Mouse (Mus musculus) limb, embryonic 14.5 days (tissue): ENCODE measurements at regions not wholly inside any gene's neighbourhood (a gene's known extent, or its start where the extent isn't known, plus 50 kb on each side); places are given as distances from the start of the nearest gene placed in this dataset.

Source experiments
- ATAC-seq: fragments of 200-750 bp; cut with Nextera tagmentation; 2 replicates; pipeline ENCODE4 v1.8.0; 2017; ENCODE audit warnings: low read depth, moderate number of reproducible peaks, moderate TSS enrichment; ENCODE audit not compliant: low FRiP score
- DNase-seq: peaks from one replicate; pipeline ENCODE4 v3.0.0-alpha.2; 2015; ENCODE audit warnings: low spot score
- H3K27ac ChIP-seq: fragments of 300-500 bp; sonication (generic); replicated peaks from 2 replicates; pipeline ENCODE4 v1.5.1; 2014; ENCODE audit warnings: low read depth, mild to moderate bottlenecking, low read length, moderate library complexity, mixed read lengths
- H3K27me3 ChIP-seq: fragments of 300-500 bp; sonication (generic); 2 replicates; pipeline ENCODE4 v1.6.1; 2014; ENCODE audit warnings: low read length, mixed read lengths; ENCODE audit not compliant: control insufficient read depth, insufficient read depth
- H3K36me3 ChIP-seq: fragments of 300-500 bp; sonication (generic); 2 replicates; pipeline ENCODE4 v1.6.1; 2014; ENCODE audit warnings: mild to moderate bottlenecking, low read length, moderate library complexity, mixed read lengths; ENCODE audit not compliant: control insufficient read depth, insufficient read depth
- H3K4me1 ChIP-seq: fragments of 300-500 bp; sonication (generic); 2 replicates; pipeline ENCODE4 v1.6.1; 2014; ENCODE audit warnings: antibody characterized with exemption, low read length, mixed read lengths; ENCODE audit not compliant: control insufficient read depth, insufficient read depth
- H3K4me2 ChIP-seq: fragments of 300-500 bp; sonication (generic); replicated peaks from 2 replicates; pipeline ENCODE4 v1.6.1; 2014; ENCODE audit warnings: low read depth, mild to moderate bottlenecking, low read length, moderate library complexity; ENCODE audit not compliant: severe bottlenecking
- H3K4me3 ChIP-seq: fragments of 300-500 bp; sonication (generic); replicated peaks from 2 replicates; pipeline ENCODE4 v1.5.1; 2014; ENCODE audit warnings: low read length
- H3K9ac ChIP-seq: fragments of 300-500 bp; sonication (generic); 2 replicates; pipeline ENCODE4 v1.6.1; 2014; ENCODE audit warnings: mild to moderate bottlenecking, low read depth, low read length, moderate library complexity; ENCODE audit not compliant: severe bottlenecking
- H3K9me3 ChIP-seq: fragments of 300-500 bp; sonication (generic); 2 replicates; pipeline ENCODE4 v1.6.1; 2016; ENCODE audit warnings: low read length; ENCODE audit not compliant: control insufficient read depth
- POLR2A ChIP-seq: fragments of 200-500 bp; IDR thresholded peaks from 2 replicates; pipeline ENCODE4 v1.8.0; 2012; ENCODE audit warnings: inconsistent platforms, mild to moderate bottlenecking, moderate library complexity, borderline replicate concordance; ENCODE audit not compliant: insufficient read depth, insufficient read length; ENCODE audit errors: extremely low read depth
- WGBS: fragments of 180-500 bp; shearing (Covaris S2); extraction: QIAGEN DNeasy Blood & Tissue Kit; methylation state at CpG from one replicate; pipeline ENCODE4 v1.1.7; 2014; 5-methylcytosine and 5-hydroxymethylcytosine counted together

- no peaks in the 10 kb centered on the region for H3K4me1 ChIP-seq
These were observed 54.6 kb upstream of the Slc35c1 start for GRCm38 (mm10) chr2:92514961-92515360.

DNA sequence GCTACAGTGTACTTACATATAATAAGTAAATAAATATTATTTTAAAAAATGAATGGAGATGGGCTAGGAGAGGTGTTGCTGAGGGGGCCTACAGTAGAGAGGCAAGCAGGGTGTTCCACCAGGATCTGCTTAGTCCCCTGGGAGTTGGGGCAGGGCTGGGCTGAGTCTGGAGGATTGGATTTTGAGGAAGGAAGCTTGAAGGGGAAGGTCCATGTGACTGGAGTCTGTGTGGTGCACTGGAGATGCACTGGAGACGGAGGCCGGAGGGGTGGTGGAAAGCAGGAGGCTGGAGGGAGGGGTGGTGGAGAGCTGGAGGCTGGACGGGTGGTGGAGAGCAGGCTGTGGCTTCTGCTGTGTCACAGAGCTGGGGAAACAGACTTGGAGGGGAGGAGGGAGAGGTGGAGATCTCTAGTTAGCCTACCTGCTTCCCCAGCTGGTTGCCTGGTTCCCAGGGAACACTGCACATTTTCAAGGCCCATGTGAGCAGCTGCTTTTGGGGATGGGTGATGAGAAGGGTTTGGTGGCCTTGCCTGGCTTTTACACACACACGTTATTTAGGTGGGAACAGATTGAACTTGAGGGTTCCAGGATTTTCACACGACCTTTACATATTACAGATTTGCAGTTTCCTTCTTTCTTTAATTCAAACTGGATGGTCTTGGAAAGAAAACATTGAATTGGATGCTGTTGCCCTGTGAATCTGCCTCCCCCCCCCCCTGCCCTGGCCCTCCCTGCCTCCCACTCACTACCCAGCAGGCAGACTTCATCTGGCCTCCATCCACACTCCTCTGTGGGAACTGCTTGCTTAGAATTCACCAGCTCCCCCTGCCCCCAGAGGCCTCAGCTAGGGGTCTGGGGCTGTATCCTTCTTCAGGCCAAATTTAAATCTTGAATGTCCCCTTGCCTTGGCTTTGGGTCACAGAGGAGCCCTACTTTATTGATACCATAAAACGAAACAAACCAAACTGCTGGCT, 51.7 kb upstream of the Slc35c1 start:
- Histone ChIP-seq H3K4me3 (no peak overlapping the region), H3K9ac (no peak overlapping the region), H3K36me3 (no peaks in the 10 kb centered on the region), H3K27me3 (no peaks in the 10 kb centered on the region), H3K27ac (no peak overlapping the region), H3K4me1 (no peaks in the 10 kb centered on the region), H3K9me3 (0 out of 2 replicates have a peak, but pooled peaks cover 3% of the 10 kb centered on the region), H3K4me2 (no peak overlapping the region)
- TF ChIP-seq POLR2A: no peak
- DNase-seq: no peak
- 60% methylated on average over 6 of the region's 6 CpGs for WGBS
- ATAC-seq: no peak; the same call in 1 of the 2 replicates

More at GRCm38 (mm10) chr2:92514961-92515360, 54.6 kb upstream of the Slc35c1 start:
- Histone ChIP-seq H3K4me3 (no peak overlapping the region), H3K27ac (no peak overlapping the region), H3K9ac (no peak overlapping the region), H3K36me3 (no peaks in the 10 kb centered on the region), H3K4me2 (no peak overlapping the region), H3K9me3 (0 out of 2 replicates have a peak, but pooled peaks cover 3% of the 10 kb centered on the region), H3K27me3 (no peaks in the 10 kb centered on the region)
- 55% methylated on average over 6 of the region's 6 CpGs for WGBS
- TF ChIP-seq POLR2A: no peak
- no peak for DNase-seq
- ATAC-seq: no peak
